Mouse (Mus musculus) bone marrow macrophage, adult 2 months (primary cell): ENCODE measurements around the gene Vax2. TPM values are rescaled to one million over a fixed set of nuclear protein-coding genes. Genes with fewer than 3 reads are reported as not detected.

Experiments used
- H3K27ac ChIP-seq: 2 replicates; pipeline ENCODE4 v1.5.1; 2012; ENCODE audit warnings: low read depth, low read length; ENCODE audit not compliant: insufficient read depth
- H3K4me1 ChIP-seq: 2 replicates; pipeline ENCODE4 v1.6.1; 2012; ENCODE audit warnings: low read length; ENCODE audit not compliant: control insufficient read depth, insufficient read depth
- H3K4me3 ChIP-seq: 2 replicates; pipeline ENCODE4 v1.5.1; 2012; ENCODE audit warnings: mild to moderate bottlenecking, low read length, moderate library complexity; ENCODE audit not compliant: insufficient read depth
- CTCF ChIP-seq: IDR thresholded peaks from 2 replicates; pipeline ENCODE4 v1.5.1; 2012; ENCODE audit warnings: low read depth, mild to moderate bottlenecking, low read length, moderate library complexity
- POLR2A ChIP-seq: IDR thresholded peaks from 2 replicates; pipeline ENCODE4 v1.6.1; 2012; ENCODE audit warnings: mild to moderate bottlenecking, low read depth, low read length, borderline replicate concordance
- polyA plus RNA-seq: library from polyadenylated mRNA; stranded (reverse); fragments of >200 nt; gene quantifications from 2 replicates; pipeline ENCODE4 v1.2.4, GENCODE M21; 2012; ENCODE audit not compliant: missing spikeins, insufficient read depth, insufficient read length

The Vax2 gene
- polyA plus RNA-seq: not detected in 2 replicates

- Histone ChIP-seq H3K4me3 (peak within 1 kb of the TSS; percentile 35), H3K27ac (no peak within 1 kb of the TSS), H3K4me1 (no peaks in the 10 kb centered on the region)
- TF ChIP-seq POLR2A (no peak), CTCF (no peak)
These were observed at the start of gene Vax2 for GRCm38 (mm10) chr6:83711067-83711675. Gene Vax2, plus strand, starts transcription at chr6:83711264.

- no peak for TF ChIP-seq POLR2A
- no peak for TF ChIP-seq CTCF
- Histone ChIP-seq H3K4me1 (no peaks in the 10 kb centered on the region), H3K4me3 (no peak overlapping the region), H3K27ac (no peak overlapping the region)
These were observed 46.1 kb upstream of the Vax2 start for GRCm38 (mm10) chr6:83665009-83665408.

DNA sequence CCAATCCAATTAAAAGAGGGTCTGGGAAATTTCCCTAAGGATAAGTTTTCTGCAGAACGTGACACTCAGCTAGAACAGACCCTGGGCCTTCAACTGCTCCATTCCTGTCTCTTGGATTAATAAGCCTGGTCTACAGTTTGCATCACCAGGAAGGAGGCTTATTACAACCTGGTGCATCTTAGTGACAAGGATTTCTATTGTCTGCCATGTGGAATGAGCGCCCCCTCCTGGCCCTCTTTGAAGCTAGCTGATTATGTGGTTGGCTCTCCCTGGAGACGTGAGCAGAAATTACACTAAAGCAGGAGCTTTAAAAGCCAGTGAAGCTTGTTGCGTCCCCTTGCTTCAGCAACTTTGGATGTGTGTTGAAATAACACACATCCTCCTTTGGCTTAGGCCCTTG, 37.7 kb upstream of the Vax2 start:
- H3K27ac ChIP-seq: no peak overlapping the region
- peaks cover 3% of the 10 kb centered on the region; the same call in 1 of the 2 replicates for H3K4me1 ChIP-seq
- TF ChIP-seq CTCF: 0 out of 2 replicates have a peak, but pooled peaks have one; percentile 25
- TF ChIP-seq POLR2A: no peak
- no peak overlapping the region for H3K4me3 ChIP-seq

DNA sequence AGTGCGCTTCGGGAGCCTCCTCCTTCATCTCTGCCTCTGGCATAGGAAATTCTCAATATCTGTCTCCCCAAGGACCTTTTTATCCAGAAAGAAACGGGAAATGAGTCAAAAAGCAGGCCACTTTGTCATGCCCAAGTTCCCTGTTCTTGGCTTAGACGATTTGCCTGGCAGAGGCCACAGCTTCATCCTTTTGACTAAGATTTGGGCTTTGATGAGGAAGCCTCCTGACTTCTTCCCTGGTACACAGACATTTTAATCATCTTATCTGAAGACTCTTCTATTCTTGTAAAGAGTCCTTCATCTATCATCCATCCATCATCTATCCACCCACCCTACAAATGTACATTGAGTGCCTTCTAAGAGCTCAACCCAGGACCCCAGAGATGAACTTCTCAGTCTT, 33.3 kb upstream of the Vax2 start, which contains the start of gene Cd207:
Gene Cd207 (minus strand): TSS at position 101 of the 400 bp plus-strand sequence.
- no peak for TF ChIP-seq POLR2A
- TF ChIP-seq CTCF: no peak
- Histone ChIP-seq H3K27ac (no peak within 1 kb of the TSS), H3K4me1 (peaks cover 11% of the 10 kb centered on the region), H3K4me3 (no peak within 1 kb of the TSS)

DNA sequence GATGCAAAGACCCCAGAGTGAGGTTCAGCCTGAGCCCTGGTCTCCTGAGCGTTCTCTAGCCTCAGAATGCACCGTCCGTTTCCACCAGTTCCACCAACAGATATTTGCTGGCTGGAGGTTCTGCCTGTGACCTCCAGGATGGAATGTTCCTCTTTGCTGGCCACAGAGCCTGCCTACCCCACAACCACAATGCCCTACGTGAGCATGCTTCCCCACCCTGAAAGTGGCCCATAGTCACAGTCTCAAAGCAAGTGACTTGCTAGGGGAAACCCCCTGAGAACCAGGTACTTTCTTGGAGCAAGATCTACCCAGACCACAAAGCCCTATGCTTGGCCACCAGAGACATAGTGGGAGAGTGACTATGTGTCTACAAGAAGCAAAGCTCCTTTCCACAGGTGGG, 21.7 kb upstream of the Vax2 start:
- Histone ChIP-seq H3K27ac (no peak overlapping the region), H3K4me3 (no peak overlapping the region), H3K4me1 (peaks cover 6% of the 10 kb centered on the region; the same call in 1 of the 2 replicates)
- TF ChIP-seq POLR2A: no peak
- no peak for TF ChIP-seq CTCF

DNA sequence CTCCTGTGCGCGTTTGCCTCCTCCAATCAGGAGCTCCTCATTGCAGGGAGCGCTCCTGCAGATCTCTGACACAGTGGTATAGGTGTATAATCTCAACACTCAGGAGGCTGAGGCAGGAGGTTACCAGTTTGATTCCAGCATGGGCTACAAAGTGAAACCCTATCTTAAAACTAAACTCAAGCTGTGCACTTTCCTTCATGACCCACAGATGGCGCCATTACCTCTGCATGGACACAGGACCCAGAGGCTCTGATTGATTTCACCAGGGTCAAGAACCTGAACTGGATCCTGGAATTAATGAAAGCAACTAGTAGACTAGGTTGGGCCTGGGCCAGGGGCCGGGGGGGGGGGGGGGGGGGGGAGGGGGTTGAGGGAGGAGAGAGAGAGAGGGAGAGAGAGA, 20.8 kb upstream of the Vax2 start:
- no peak overlapping the region for H3K27ac ChIP-seq
- no peak overlapping the region for H3K4me3 ChIP-seq
- H3K4me1 ChIP-seq: 0 out of 2 replicates have a peak, but pooled peaks cover 2% of the 10 kb centered on the region
- no peak for TF ChIP-seq POLR2A
- TF ChIP-seq CTCF: 0 out of 2 replicates have a peak, but pooled peaks have one; percentile 20

GRCm38 (mm10) chr6:83690936-83691335, 20.1 kb upstream of the Vax2 start:
- Histone ChIP-seq H3K4me1 (no peaks in the 10 kb centered on the region), H3K4me3 (no peak overlapping the region), H3K27ac (no peak overlapping the region)
- TF ChIP-seq CTCF: no peak
- no peak for TF ChIP-seq POLR2A

DNA sequence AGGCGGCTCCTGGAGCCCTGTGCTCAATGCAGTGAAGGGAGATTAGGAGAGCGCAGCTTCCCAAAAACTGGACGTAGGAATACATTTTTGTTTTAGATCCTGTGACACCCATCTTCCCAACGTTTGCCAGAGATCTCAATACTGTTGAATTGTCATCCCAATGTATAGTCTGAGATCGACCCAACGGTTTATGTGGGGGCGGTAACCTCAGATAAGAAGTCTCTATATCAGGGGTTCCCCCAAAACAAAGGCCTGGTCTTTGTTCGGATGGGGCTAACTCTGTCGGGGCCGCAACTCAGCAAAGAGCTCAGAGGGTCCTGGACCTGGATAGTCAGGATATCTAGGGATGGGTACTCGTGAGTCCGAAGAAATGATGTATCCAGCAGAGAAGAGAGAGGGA, 18.1 kb upstream of the Vax2 start:
- no peak for TF ChIP-seq CTCF
- TF ChIP-seq POLR2A: no peak
- Histone ChIP-seq H3K27ac (no peak overlapping the region), H3K4me3 (no peak overlapping the region), H3K4me1 (no peaks in the 10 kb centered on the region)

GRCm38 (mm10) chr6:83693835-83694234, 17.2 kb upstream of the Vax2 start:
- no peak for TF ChIP-seq POLR2A
- peak; percentile 80 for TF ChIP-seq CTCF
- H3K4me1 ChIP-seq: no peaks in the 10 kb centered on the region

DNA sequence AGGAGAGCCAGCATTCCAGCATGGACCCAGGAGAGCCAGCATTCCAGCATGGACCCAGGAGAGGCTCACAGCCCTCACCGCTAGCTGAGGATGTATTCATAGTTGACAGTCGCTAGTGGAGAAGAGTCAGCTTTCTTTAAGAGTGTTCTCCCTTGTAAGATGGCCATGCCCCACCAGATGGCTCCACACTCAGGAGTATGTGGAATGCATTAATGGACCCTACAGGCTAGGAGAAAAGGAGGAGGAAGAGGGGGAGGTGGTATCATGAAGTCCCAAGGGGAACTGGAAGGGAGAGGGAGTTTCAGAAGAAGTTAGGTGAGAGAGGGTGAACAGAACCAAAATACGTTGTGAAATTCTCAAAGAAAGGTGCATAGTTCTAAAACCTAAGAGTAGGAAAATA, 15.3 kb upstream of the Vax2 start:
- Histone ChIP-seq H3K27ac (no peak overlapping the region), H3K4me1 (no peaks in the 10 kb centered on the region), H3K4me3 (no peak overlapping the region)
- TF ChIP-seq POLR2A (no peak), CTCF (no peak)

More at GRCm38 (mm10) chr6:83693835-83694234, 17.2 kb upstream of the Vax2 start:
- Histone ChIP-seq H3K4me3 (no peak overlapping the region), H3K27ac (no peak overlapping the region)
